Mouse (Mus musculus): ENCODE data around the gene Gm21190. TPM values are rescaled to one million over a fixed set of nuclear protein-coding genes. Genes with fewer than 3 reads are reported as not detected.
"Not testable (repeated sequence)": the region's sequence is repeated elsewhere in the genome, so short reads cannot be mapped to it uniquely, and the experiment has no call there.

Gene Gm21190
- polyA plus RNA-seq, 1 experiment from 2014 or later, result not detected

DNA sequence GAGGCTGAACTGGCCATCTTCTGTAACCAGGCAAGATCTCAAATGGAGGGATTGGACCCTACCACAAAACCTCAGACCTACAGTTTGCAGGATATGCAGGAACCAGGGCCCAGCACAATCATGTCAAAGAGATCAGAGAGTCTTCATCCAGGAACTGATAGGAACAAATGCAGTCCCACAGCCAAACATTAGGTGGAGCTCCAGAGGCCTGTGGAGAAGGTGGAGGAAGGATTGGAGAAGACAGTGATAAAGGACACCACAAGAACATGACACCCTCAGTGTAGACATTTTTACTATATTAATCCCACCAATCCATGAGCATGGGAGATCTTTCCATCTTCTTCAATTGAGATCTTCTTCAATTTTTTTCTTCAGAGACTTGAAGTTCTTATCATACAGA, 6.6 kb downstream of the Gm21190 start:
- not testable (repeated sequence) for H3K36me3 ChIP-seq (ENCODE audit: control insufficient read depth, insufficient read depth, low read length); H3K4me3 ChIP-seq (ENCODE audit: control insufficient read depth in 1 of 2, insufficient read depth in 1 of 2, low read depth in 1 of 2, low read length in 2 of 2); H3K4me1 ChIP-seq (ENCODE audit: control insufficient read depth in 2 of 2, insufficient read depth in 2 of 2, low read length in 2 of 2); H3K4me2 ChIP-seq (ENCODE audit: low read length); ATAC-seq (ENCODE audit: insufficient number of reproducible peaks, insufficient read depth, low FRiP score, low read depth); H3K27ac ChIP-seq (replicated peaks in 1 of 2; ENCODE audit: control insufficient read depth in 1 of 2, insufficient read depth in 1 of 2, low read depth in 2 of 2, low read length in 2 of 2); H3K27me3 ChIP-seq (ENCODE audit: control insufficient read depth, insufficient read depth, low read length); H3K9me3 ChIP-seq (ENCODE audit: control insufficient read depth, low read length); H3K9ac ChIP-seq (ENCODE audit: low read length)

DNA sequence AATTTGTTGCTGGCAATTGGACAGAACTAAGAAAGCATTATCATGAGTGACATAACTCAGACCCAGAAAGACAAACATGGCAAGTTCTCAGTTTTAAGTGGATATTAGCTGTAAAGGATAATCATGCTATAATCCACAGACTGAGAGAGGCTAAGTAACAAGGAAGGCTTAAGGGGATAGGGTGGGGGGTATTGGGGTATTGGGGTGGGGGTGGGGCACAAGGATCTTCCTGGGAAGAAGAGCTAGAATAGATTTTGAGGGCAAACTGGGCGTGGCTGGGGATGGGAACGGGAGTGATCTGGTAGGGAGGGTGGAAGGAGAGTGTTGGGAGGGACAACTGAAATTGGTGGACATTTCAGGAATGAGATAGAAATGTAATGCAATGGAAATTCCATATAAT, 7.0 kb downstream of the Gm21190 start:
- H3K9ac ChIP-seq (ENCODE audit: low read length), result not testable (repeated sequence)
- WGBS, result 27% methylated on average over 2 of the region's 2 CpGs

DNA sequence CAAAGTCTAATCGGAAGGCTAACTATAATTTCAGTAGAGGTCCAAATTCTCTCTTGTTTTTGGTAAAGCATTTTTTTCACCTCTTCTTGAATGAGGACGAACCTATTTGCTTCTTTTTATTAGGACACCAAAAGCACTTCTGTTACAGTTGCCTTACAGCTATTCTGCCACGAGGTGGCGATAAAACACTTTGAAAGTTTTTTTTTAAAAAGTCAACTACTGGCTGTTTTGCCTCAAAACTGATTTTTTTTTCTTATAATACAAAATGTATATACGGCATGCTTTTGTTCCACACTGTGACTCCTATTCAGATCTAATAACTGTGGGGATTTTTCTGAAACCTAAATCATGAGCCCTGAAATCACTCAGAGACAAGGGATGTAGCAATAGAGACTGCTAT, 8.6 kb downstream of the Gm21190 start:
- ATAC-seq (ENCODE audit: insufficient number of reproducible peaks, insufficient read depth, low FRiP score, low read depth); H3K36me3 ChIP-seq (ENCODE audit: control insufficient read depth, insufficient read depth, low read length); H3K4me2 ChIP-seq (ENCODE audit: low read length); H3K4me3 ChIP-seq (ENCODE audit: control insufficient read depth in 1 of 2, insufficient read depth in 1 of 2, low read depth in 1 of 2, low read length in 2 of 2); H3K9ac ChIP-seq (ENCODE audit: low read length); H3K27me3 ChIP-seq (ENCODE audit: control insufficient read depth, insufficient read depth, low read length); H3K27ac ChIP-seq (replicated peaks in 1 of 2; ENCODE audit: control insufficient read depth in 1 of 2, insufficient read depth in 1 of 2, low read depth in 2 of 2, low read length in 2 of 2); H3K4me1 ChIP-seq (ENCODE audit: control insufficient read depth in 2 of 2, insufficient read depth in 2 of 2, low read length in 2 of 2); H3K9me3 ChIP-seq (ENCODE audit: control insufficient read depth, low read length): not testable (repeated sequence)
- WGBS, result 16% methylated on average over 5 of the region's 5 CpGs

More for the DNA sequence above, 7.0 kb downstream of the Gm21190 start:
- H3K36me3 ChIP-seq (ENCODE audit: control insufficient read depth, insufficient read depth, low read length); H3K4me2 ChIP-seq (ENCODE audit: low read length); H3K27me3 ChIP-seq (ENCODE audit: control insufficient read depth, insufficient read depth, low read length); H3K4me3 ChIP-seq (ENCODE audit: control insufficient read depth in 1 of 2, insufficient read depth in 1 of 2, low read depth in 1 of 2, low read length in 2 of 2); H3K9me3 ChIP-seq (ENCODE audit: control insufficient read depth, low read length); H3K27ac ChIP-seq (replicated peaks in 1 of 2; ENCODE audit: control insufficient read depth in 1 of 2, insufficient read depth in 1 of 2, low read depth in 2 of 2, low read length in 2 of 2); H3K4me1 ChIP-seq (ENCODE audit: control insufficient read depth in 2 of 2, insufficient read depth in 2 of 2, low read length in 2 of 2): not testable (repeated sequence)
- peak; percentile 56; the same call in 1 of the 2 replicates for ATAC-seq (ENCODE audit: insufficient number of reproducible peaks, insufficient read depth, low FRiP score, low read depth)

DNA sequence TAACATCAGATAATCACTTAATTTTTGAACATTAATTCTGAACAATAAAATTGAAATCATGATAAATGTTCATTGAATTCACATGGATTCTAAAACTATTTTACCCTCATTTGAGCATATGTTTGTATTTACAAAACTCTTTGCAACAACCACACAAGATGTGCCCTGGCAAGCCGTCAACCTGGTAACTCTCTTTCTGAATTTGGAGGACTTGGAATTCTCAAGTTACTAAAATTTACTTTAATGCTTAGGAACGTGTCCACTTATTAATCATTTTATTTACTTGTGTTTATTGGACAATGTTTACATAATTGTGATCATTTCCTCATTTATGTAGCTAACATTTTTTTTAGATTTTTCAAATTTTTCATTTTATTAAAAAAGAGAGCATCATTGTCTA, 11.9 kb downstream of the Gm21190 start:
- WGBS, result 56% methylated on average over 2 of the region's 2 CpGs
- not testable (repeated sequence) for H3K27ac ChIP-seq (replicated peaks in 1 of 2; ENCODE audit: control insufficient read depth in 1 of 2, insufficient read depth in 1 of 2, low read depth in 2 of 2, low read length in 2 of 2)

DNA sequence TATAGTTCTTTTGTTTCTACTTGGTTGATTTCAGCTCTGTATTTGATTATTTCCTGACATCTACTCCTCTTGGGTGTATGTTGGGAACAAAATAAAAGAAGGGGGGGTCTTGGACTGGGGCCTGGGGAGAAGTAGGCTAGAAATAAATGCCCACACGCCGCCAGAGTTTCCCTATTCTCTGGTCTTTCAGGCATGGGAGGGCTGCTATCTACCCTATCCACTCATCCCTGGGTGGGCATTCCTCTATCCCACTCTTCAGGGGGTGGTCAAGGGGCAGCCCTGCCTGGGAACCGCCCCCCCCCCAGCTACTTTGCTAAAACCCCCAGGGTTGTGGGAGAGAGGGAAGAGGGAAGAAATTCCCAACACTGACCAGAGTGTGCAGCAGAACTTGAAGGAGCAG, 16.8 kb downstream of the Gm21190 start:
- not testable (repeated sequence) for H3K27ac ChIP-seq (replicated peaks in 1 of 2; ENCODE audit: control insufficient read depth in 1 of 2, insufficient read depth in 1 of 2, low read depth in 2 of 2, low read length in 2 of 2); H3K4me2 ChIP-seq (ENCODE audit: low read length); H3K4me3 ChIP-seq (ENCODE audit: control insufficient read depth in 1 of 2, insufficient read depth in 1 of 2, low read depth in 1 of 2, low read length in 2 of 2); H3K36me3 ChIP-seq (ENCODE audit: control insufficient read depth, insufficient read depth, low read length); H3K9ac ChIP-seq (ENCODE audit: low read length); H3K27me3 ChIP-seq (ENCODE audit: control insufficient read depth, insufficient read depth, low read length); H3K4me1 ChIP-seq (ENCODE audit: control insufficient read depth in 2 of 2, insufficient read depth in 2 of 2, low read length in 2 of 2)
- peaks cover 20% of the 10 kb centered on the region for H3K9me3 ChIP-seq (ENCODE audit: control insufficient read depth, low read length)
- 0 out of 2 replicates have a peak, but pooled peaks have one; percentile 20 for ATAC-seq (ENCODE audit: insufficient number of reproducible peaks, insufficient read depth, low FRiP score, low read depth)
- 50% methylated on average over 3 of the region's 3 CpGs for WGBS

More for the DNA sequence above, 11.9 kb downstream of the Gm21190 start:
- not testable (repeated sequence) for H3K9me3 ChIP-seq (ENCODE audit: control insufficient read depth, low read length); H3K4me2 ChIP-seq (ENCODE audit: low read length); H3K4me3 ChIP-seq (ENCODE audit: control insufficient read depth in 1 of 2, insufficient read depth in 1 of 2, low read depth in 1 of 2, low read length in 2 of 2); H3K27me3 ChIP-seq (ENCODE audit: control insufficient read depth, insufficient read depth, low read length); H3K36me3 ChIP-seq (ENCODE audit: control insufficient read depth, insufficient read depth, low read length); H3K4me1 ChIP-seq (ENCODE audit: control insufficient read depth in 2 of 2, insufficient read depth in 2 of 2, low read length in 2 of 2); ATAC-seq (ENCODE audit: insufficient number of reproducible peaks, insufficient read depth, low FRiP score, low read depth); H3K9ac ChIP-seq (ENCODE audit: low read length)

DNA sequence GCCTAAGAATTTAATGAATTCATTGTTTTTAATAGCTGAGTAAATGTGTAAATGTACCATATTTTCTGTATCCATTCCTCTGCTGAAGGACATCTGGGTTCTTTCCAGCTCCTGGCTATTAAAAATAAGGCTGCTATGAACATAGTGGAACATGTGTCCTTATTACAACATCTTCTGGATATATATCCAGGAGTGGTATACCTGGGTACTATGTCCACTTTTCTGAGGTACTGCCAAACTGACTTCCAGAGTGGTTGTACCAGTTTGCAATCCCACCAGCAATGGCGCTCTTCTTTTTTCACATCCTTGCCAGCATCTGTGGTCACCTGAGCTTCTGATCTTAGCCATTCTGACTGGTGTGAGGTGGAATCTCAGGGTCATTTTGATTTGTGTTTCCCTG, 19.1 kb downstream of the Gm21190 start:
- not testable (repeated sequence) for H3K9ac ChIP-seq (ENCODE audit: low read length); H3K36me3 ChIP-seq (ENCODE audit: control insufficient read depth, insufficient read depth, low read length); H3K4me3 ChIP-seq (ENCODE audit: control insufficient read depth in 1 of 2, insufficient read depth in 1 of 2, low read depth in 1 of 2, low read length in 2 of 2); H3K4me2 ChIP-seq (ENCODE audit: low read length); H3K27ac ChIP-seq (replicated peaks in 1 of 2; ENCODE audit: control insufficient read depth in 1 of 2, insufficient read depth in 1 of 2, low read depth in 2 of 2, low read length in 2 of 2); H3K27me3 ChIP-seq (ENCODE audit: control insufficient read depth, insufficient read depth, low read length); H3K4me1 ChIP-seq (ENCODE audit: control insufficient read depth in 2 of 2, insufficient read depth in 2 of 2, low read length in 2 of 2)
- H3K9me3 ChIP-seq (ENCODE audit: control insufficient read depth, low read length), result peaks cover 24% of the 10 kb centered on the region
- ATAC-seq (ENCODE audit: insufficient number of reproducible peaks, insufficient read depth, low FRiP score, low read depth), result peak; percentile 68; the same call in 1 of the 2 replicates
- WGBS, result 82% methylated on average over 1 of the region's 1 CpGs

DNA sequence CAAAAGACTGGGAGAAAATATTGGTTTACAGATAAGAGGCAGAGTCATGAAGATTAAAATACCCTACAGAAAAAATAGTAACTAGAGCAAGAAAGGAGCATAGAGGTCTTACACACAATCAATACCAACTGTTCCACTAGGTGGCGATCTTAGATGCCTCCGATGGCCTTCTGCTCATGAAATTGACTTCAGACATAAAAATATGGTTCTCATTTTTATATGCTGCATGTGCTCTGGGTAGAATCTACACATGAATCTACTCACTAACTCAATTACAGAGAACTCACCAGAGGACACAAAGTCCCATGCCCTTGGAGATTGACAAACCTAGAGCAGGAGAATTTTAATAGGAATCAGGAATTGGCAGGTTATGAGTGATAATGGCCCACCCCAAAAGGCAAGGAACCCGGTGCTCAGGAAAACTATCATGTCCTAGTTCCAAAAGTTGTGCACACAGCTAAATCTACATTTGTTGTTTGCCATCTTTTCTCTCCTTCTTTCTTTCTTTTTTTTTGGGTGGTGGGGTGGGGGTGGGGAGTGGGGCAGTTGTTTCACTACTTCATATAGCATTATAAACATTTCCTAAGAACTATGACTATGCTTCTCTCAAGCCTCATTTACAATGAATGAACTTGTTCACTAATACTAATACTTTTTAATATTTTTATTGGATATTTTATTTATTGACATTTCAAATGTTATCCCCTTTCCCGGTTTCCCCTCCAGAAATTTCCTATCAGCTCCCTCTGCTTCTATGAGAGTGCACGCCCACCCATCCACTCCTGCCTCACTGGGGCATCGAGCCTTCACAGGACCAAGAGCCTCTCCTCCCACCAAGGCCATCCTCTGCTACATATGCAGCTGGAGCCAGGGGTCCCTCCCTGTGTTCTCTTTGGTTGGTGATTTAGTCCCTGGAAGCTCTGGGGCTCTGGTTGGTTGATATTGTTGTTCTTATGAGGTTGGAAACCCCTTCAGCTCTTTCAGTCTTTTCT, 20.3 kb downstream of the Gm21190 start:
- not testable (repeated sequence) for H3K27me3 ChIP-seq (ENCODE audit: control insufficient read depth, insufficient read depth, low read length); H3K4me1 ChIP-seq (ENCODE audit: control insufficient read depth in 2 of 2, insufficient read depth in 2 of 2, low read length in 2 of 2); H3K9ac ChIP-seq (ENCODE audit: low read length); H3K4me3 ChIP-seq (ENCODE audit: control insufficient read depth in 1 of 2, insufficient read depth in 1 of 2, low read depth in 1 of 2, low read length in 2 of 2); H3K27ac ChIP-seq (replicated peaks in 1 of 2; ENCODE audit: control insufficient read depth in 1 of 2, insufficient read depth in 1 of 2, low read depth in 2 of 2, low read length in 2 of 2); H3K4me2 ChIP-seq (ENCODE audit: low read length); H3K36me3 ChIP-seq (ENCODE audit: control insufficient read depth, insufficient read depth, low read length)
- peaks cover 24% of the 10 kb centered on the region for H3K9me3 ChIP-seq (ENCODE audit: control insufficient read depth, low read length)
- ATAC-seq (ENCODE audit: insufficient number of reproducible peaks, insufficient read depth, low FRiP score, low read depth), result peak; percentile 40; the same call in 1 of the 2 replicates
- 58% methylated on average over 6 of the region's 6 CpGs for WGBS

Measured in heart, embryonic 14.5 days (tissue).